14 mouse cellular contexts compared by ENCODE assay signal in genomic region chr2:167038716-167039115, GRCm38 (mm10).
"Had no signal": no experiment of that assay in that cellular context is flagged by ENCODE, and none has a peak within 500 bp of the region (broad histone marks: within the 10 kb centered on the region; RNA-seq: fewer than 3 reads in every experiment).

No protein-coding gene starts in this region.

- H3K4me1 ChIP-seq: limb, embryonic 10.5 days; midbrain, embryonic 15.5 days; neural tube, embryonic 12.5 days had no signal

- H3K4me3 ChIP-seq: left cerebral cortex, adult 2 months; limb, embryonic 10.5 days; megakaryocyte, embryonic 14.5 days; midbrain, embryonic 15.5 days; neural tube, embryonic 12.5 days had no signal

- H3K9ac ChIP-seq: midbrain, embryonic 15.5 days; neural tube, embryonic 12.5 days had no signal

- ATAC-seq: lung, postnatal 0 days; midbrain, embryonic 15.5 days had no signal

- H3K27ac ChIP-seq: left cerebral cortex, adult 2 months; limb, embryonic 10.5 days; macrophage; midbrain, embryonic 15.5 days; neural tube, embryonic 12.5 days had no signal

- H3K9me3 ChIP-seq: limb, embryonic 10.5 days; megakaryocyte, embryonic 14.5 days; midbrain, embryonic 15.5 days; neural tube, embryonic 12.5 days had no signal

- H3K27me3 ChIP-seq: megakaryocyte, embryonic 14.5 days; midbrain, embryonic 15.5 days; neural tube, embryonic 12.5 days had no signal

- H3K4me2 ChIP-seq: midbrain, embryonic 11.5 days; midbrain, embryonic 15.5 days; neural tube, embryonic 12.5 days had no signal

- DNase-seq: kidney, adult 8-10 months; kidney, postnatal 25 days; lung, adult 2 months; spleen, adult 18-20 months; thymus, adult 18-20 months; thymus, postnatal 14 days had no signal
